Mouse (Mus musculus): Measurements from ENCODE around the gene Zfp804a. TPM values are rescaled to one million over a fixed set of nuclear protein-coding genes. Genes with fewer than 3 reads are reported as not detected.

Zfp804a gene
- polyA plus RNA-seq, 1 experiment from 2014 or later: 10.9 TPM

GRCm38 (mm10) chr2:82294932-82295493 is 242.0 kb downstream of the Zfp804a start:
- Histone ChIP-seq H3K9ac (no peak overlapping the region), H3K4me2 (no peak overlapping the region), H3K4me3 (no peak overlapping the region), H3K27me3 (no peaks in the 10 kb centered on the region), H3K27ac (replicated peaks) (no peak overlapping the region), H3K4me1 (replicated peaks) (no peaks in the 10 kb centered on the region), H3K9me3 (no peaks in the 10 kb centered on the region), H3K36me3 (no peaks in the 10 kb centered on the region)
- 74% methylated on average over 2 of the region's 2 CpGs for WGBS
- ATAC-seq (ENCODE audit: low read depth): no peak
